Mouse (Mus musculus) E14TG2a.4 (cell line): ENCODE measurements around the gene Hdgfl2.

Experiments
- CTCF ChIP-seq: conservative IDR thresholded peaks from 2 replicates; pipeline ENCODE4 v1.5.1; 2014; ENCODE audit warnings: low read length
- NANOG ChIP-seq: IDR thresholded peaks from 2 replicates; pipeline ENCODE4 v1.6.1; 2014; ENCODE audit warnings: borderline replicate concordance, low read length, mixed read lengths
- POU5F1 ChIP-seq: IDR thresholded peaks from 2 replicates; pipeline ENCODE4 v1.6.1; 2014; ENCODE audit warnings: low read length, borderline replicate concordance

DNA sequence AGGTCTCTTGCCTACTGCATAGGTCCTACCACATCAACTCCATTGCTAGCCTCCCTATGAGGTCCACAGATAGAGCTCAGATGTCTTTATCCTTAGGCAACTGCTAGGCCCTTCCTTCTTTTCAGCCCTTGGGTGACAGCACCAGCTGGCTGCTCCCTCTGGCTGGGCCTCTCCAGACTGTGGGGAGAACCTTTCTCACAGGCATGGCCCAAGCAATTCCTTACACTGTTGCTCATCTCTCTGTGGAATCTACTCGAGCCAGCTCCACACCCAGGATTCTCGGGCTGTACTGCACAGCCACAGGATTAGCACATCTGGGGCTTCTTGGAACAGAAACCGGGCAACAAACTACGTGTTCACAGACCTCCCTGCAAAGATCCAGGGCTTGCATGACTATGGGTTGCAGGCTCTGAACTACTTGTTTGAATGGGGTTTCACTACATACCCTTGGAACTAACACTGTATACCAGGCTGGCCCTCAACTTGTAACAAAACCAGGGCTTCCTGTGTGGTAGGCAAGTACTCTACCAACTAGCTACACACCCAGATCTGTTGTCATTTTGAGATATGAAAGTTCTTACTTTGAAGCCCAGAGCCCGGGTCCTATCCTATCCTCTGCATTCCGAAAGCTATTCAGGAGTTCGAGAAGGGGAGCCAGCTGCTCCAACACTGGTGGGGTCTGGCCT, 45.3 kb upstream of the Hdgfl2 start:
- TF ChIP-seq POU5F1 (no peak), CTCF (no peak), NANOG (no peak)
